Mouse (Mus musculus) heart, embryonic 11.5 days (tissue): ENCODE measurements around the gene Pbx3. TPM values are rescaled to one million over a fixed set of nuclear protein-coding genes. Genes with fewer than 3 reads are reported as not detected.
A peak's percentile ranks its signal among the peaks of the same experiment; 100 is the strongest.

Source experiments
- ATAC-seq: fragments of 200-750 bp; cut with Nextera tagmentation; replicated peaks from 2 replicates; pipeline ENCODE4 v1.8.0; 2017; ENCODE audit warnings: moderate library complexity; ENCODE audit not compliant: insufficient number of reproducible peaks, low FRiP score, low TSS enrichment
- H3K27ac ChIP-seq: fragments of 300-500 bp; sonication (generic); 2 replicates; pipeline ENCODE4 v1.5.1; 2014; ENCODE audit warnings: mild to moderate bottlenecking, low read depth, low read length
- H3K27me3 ChIP-seq: fragments of 300-500 bp; sonication (generic); 2 replicates; pipeline ENCODE4 v1.6.1; 2014; ENCODE audit warnings: mild to moderate bottlenecking, low read length, mixed read lengths; ENCODE audit not compliant: control insufficient read depth, insufficient read depth
- H3K36me3 ChIP-seq: fragments of 300-500 bp; sonication (generic); 2 replicates; pipeline ENCODE4 v1.6.1; 2014; ENCODE audit warnings: mild to moderate bottlenecking, low read length, moderate library complexity, mixed read lengths; ENCODE audit not compliant: control insufficient read depth, insufficient read depth
- H3K4me1 ChIP-seq: fragments of 300-500 bp; sonication (generic); 2 replicates; pipeline ENCODE4 v1.6.1; 2014; ENCODE audit warnings: low read length; ENCODE audit not compliant: control insufficient read depth, insufficient read depth
- H3K4me2 ChIP-seq: fragments of 300-500 bp; sonication (generic); 2 replicates; pipeline ENCODE4 v1.6.1; 2014; ENCODE audit warnings: mild to moderate bottlenecking, moderate library complexity
- H3K4me3 ChIP-seq: fragments of 300-500 bp; sonication (generic); 2 replicates; pipeline ENCODE4 v1.5.1; 2014; ENCODE audit warnings: low read depth, low read length
- H3K9ac ChIP-seq: fragments of 300-500 bp; sonication (generic); 2 replicates; pipeline ENCODE4 v1.6.1; 2014; ENCODE audit warnings: mild to moderate bottlenecking, low read depth, low read length, moderate library complexity
- H3K9me3 ChIP-seq: fragments of 300-500 bp; sonication (generic); replicated peaks from 2 replicates; pipeline ENCODE4 v1.6.1; 2016; ENCODE audit warnings: low read length; ENCODE audit not compliant: control insufficient read depth
- WGBS: fragments of 180-500 bp; shearing (Covaris S2); extraction: QIAGEN DNeasy Blood & Tissue Kit; methylation state at CpG from one replicate; pipeline ENCODE4 v1.1.7; 2014; ENCODE audit not compliant: insufficient replicate concordance; 5-methylcytosine and 5-hydroxymethylcytosine counted together
- polyA plus RNA-seq: library from polyadenylated mRNA; unstranded; fragments of >200 nt; fragmentation: Nextera tagmentation; extraction: Ambion mirVana; gene quantifications from 2 replicates; pipeline ENCODE4 v1.2.1, GENCODE M21; 2014

The Pbx3 gene
- polyA plus RNA-seq, 1 experiment from 2014 or later = 29.1 TPM

DNA sequence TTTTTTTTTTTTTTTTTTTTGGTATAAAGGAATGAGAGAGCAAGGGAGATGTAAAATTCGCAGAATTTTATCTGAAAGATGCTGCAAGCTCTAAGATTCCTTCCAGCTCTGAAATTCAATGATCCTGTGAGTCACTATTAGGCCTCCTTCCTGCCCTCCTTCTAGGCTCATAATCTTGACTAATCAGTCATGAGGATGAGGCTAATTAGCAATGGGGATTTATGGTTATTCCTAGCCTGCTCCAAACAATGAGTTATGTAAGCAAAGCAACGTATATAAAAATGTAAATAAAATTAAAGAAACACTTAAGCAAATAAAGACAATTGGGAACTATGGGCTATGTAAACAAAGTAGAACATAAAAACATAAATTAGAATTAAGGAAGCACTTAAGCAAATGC is 1.4 kb upstream of the Pbx3 start:
- no peak overlapping the region for H3K4me2 ChIP-seq
- no peak for ATAC-seq
- H3K9me3 ChIP-seq = no peaks in the 10 kb centered on the region
- H3K36me3 ChIP-seq = no peaks in the 10 kb centered on the region
- H3K4me3 ChIP-seq = no peak overlapping the region
- H3K9ac ChIP-seq = no peak overlapping the region
- H3K27me3 ChIP-seq = no peaks in the 10 kb centered on the region
- 75% methylated on average over 2 of the region's 2 CpGs for WGBS
- no peak overlapping the region for H3K27ac ChIP-seq
- H3K4me1 ChIP-seq = no peaks in the 10 kb centered on the region

DNA sequence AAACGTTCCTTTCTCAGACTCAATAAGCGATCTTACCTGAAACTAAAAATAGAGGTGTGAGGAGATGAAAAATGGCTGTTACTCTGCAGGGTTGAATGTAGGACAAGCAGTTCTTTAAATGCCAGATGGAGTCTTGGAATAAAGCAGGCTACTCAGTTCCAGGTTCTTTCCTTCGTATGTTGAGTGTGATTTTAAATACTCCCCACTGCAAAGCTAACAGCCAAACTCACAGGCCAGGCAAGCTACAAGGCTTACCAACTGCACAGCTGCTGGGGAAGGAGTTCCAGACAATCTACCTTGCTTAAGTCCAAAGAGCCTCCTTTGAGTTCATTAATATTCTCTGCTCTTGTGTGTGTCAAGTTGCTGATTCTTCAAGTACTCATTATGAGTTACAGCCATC is 944 bp upstream of the Pbx3 start:
- Histone ChIP-seq H3K9me3 (no peaks in the 10 kb centered on the region), H3K4me1 (no peaks in the 10 kb centered on the region; the same call in 1 of the 2 replicates), H3K9ac (peak overlapping the region; percentile 96; the same call in 1 of the 2 replicates), H3K36me3 (no peaks in the 10 kb centered on the region), H3K27ac (no peak overlapping the region), H3K27me3 (no peaks in the 10 kb centered on the region), H3K4me3 (no peak overlapping the region), H3K4me2 (peak overlapping the region; percentile 94)
- ATAC-seq = no peak
- WGBS = 30% methylated on average over 3 of the region's 3 CpGs

- Histone ChIP-seq H3K9me3 (no peaks in the 10 kb centered on the region), H3K27me3 (no peaks in the 10 kb centered on the region), H3K9ac (peak overlapping the region; percentile 96), H3K4me1 (peaks cover 5% of the 10 kb centered on the region; the same call in 1 of the 2 replicates), H3K27ac (peak overlapping the region; percentile 99), H3K4me2 (peak overlapping the region; percentile 94), H3K36me3 (no peaks in the 10 kb centered on the region), H3K4me3 (peak overlapping the region; percentile 93)
- under 1% methylated on average over 76 of the region's 118 CpGs for WGBS
- ATAC-seq = peak; percentile 50
Observed at GRCm38 (mm10) chr2:34371441-34372304, 1.3 kb downstream of the Pbx3 start.

- peak overlapping the region; percentile 93 for H3K4me3 ChIP-seq
- ATAC-seq = no peak
- H3K27ac ChIP-seq = peak overlapping the region; percentile 99
- peak overlapping the region; percentile 96 for H3K9ac ChIP-seq
- peaks cover 5% of the 10 kb centered on the region; the same call in 1 of the 2 replicates for H3K4me1 ChIP-seq
- H3K27me3 ChIP-seq = no peaks in the 10 kb centered on the region
- H3K9me3 ChIP-seq = no peaks in the 10 kb centered on the region
- WGBS = under 1% methylated on average over 42 of the region's 42 CpGs
- H3K4me2 ChIP-seq = peak overlapping the region; percentile 94
- H3K36me3 ChIP-seq = no peaks in the 10 kb centered on the region
Observed at GRCm38 (mm10) chr2:34370725-34371440, 2.1 kb downstream of the Pbx3 start.

- Histone ChIP-seq H3K4me3 (peak overlapping the region; percentile 93), H3K36me3 (no peaks in the 10 kb centered on the region), H3K27ac (peak overlapping the region; percentile 18; the same call in 1 of the 2 replicates), H3K4me1 (peaks cover 5% of the 10 kb centered on the region; the same call in 1 of the 2 replicates), H3K9ac (peak overlapping the region; percentile 96), H3K4me2 (peak overlapping the region; percentile 94), H3K27me3 (no peaks in the 10 kb centered on the region), H3K9me3 (no peaks in the 10 kb centered on the region)
- ATAC-seq = no peak
- WGBS = 3% methylated on average over 7 of the region's 7 CpGs
Observed at GRCm38 (mm10) chr2:34370349-34370724, 2.6 kb downstream of the Pbx3 start.

DNA sequence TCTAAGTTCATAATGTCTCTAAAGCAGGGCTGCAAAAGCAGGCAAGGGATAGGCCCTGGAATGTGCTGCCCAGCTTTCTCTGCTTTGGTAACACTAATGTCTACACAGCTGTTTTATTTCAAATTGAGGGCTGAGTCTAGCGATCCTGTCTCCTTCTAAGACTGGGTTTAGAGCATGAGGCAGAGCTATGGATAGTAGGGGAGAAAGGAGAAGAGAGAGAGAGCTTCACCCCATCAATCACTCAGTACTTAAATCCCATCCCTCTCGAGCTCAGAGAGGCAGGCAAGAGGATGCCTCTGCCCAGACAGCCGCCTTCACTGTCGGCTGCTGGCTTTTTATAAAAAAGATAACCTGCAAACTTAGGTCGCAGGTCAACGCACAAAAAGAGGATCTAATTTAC is 4.5 kb downstream of the Pbx3 start:
- 19% methylated on average over 6 of the region's 6 CpGs for WGBS
- H3K27me3 ChIP-seq = no peaks in the 10 kb centered on the region
- H3K9me3 ChIP-seq = no peaks in the 10 kb centered on the region
- peak overlapping the region; percentile 57; the same call in 1 of the 2 replicates for H3K27ac ChIP-seq
- peaks cover 5% of the 10 kb centered on the region; the same call in 1 of the 2 replicates for H3K4me1 ChIP-seq
- ATAC-seq = no peak
- no peaks in the 10 kb centered on the region for H3K36me3 ChIP-seq
- H3K4me3 ChIP-seq = peak overlapping the region; percentile 9; the same call in 1 of the 2 replicates
- H3K4me2 ChIP-seq = peak overlapping the region; percentile 50
- H3K9ac ChIP-seq = no peak overlapping the region

DNA sequence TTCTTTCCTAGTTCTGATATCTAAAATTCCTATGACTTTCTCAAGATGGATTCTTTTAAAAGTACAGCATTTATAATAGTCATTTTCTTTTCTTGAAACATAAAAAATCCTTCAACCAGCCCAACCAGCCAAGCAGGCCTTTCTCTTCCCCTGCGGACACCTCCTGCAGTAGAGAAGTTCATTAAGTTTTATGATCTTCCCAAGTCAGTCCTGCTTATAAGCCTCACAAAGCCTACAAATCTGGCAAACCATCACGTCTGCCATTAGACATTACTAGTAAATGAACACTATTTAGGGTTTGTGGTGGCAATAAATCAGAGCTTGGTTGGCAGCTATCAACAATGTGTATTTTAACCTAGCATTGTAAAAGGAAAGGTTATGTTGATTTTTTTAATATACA is 5.9 kb downstream of the Pbx3 start:
- no peak overlapping the region for H3K27ac ChIP-seq
- H3K27me3 ChIP-seq = no peaks in the 10 kb centered on the region
- 77% methylated on average over 2 of the region's 2 CpGs for WGBS
- no peak overlapping the region for H3K4me2 ChIP-seq
- no peaks in the 10 kb centered on the region for H3K36me3 ChIP-seq
- no peak overlapping the region for H3K4me3 ChIP-seq
- no peaks in the 10 kb centered on the region for H3K9me3 ChIP-seq
- H3K4me1 ChIP-seq = peaks cover 5% of the 10 kb centered on the region; the same call in 1 of the 2 replicates
- no peak overlapping the region for H3K9ac ChIP-seq
- ATAC-seq = no peak

GRCm38 (mm10) chr2:34363678-34364077 is 9.3 kb downstream of the Pbx3 start:
- H3K27ac ChIP-seq = no peak overlapping the region
- WGBS = 19% methylated on average over 1 of the region's 1 CpGs
- ATAC-seq = no peak

More at GRCm38 (mm10) chr2:34363678-34364077, 9.3 kb downstream of the Pbx3 start:
- Histone ChIP-seq H3K36me3 (no peaks in the 10 kb centered on the region), H3K4me2 (no peak overlapping the region), H3K27me3 (no peaks in the 10 kb centered on the region), H3K9me3 (no peaks in the 10 kb centered on the region), H3K4me1 (peaks cover 18% of the 10 kb centered on the region), H3K9ac (no peak overlapping the region), H3K4me3 (no peak overlapping the region)
